Mouse (Mus musculus): Measurements from ENCODE around the gene Fpr1. TPM values are rescaled to one million over a fixed set of nuclear protein-coding genes. Genes with fewer than 3 reads are reported as not detected.

The Fpr1 gene
- polyA plus RNA-seq, 1 experiment = not detected

GRCm38 (mm10) chr17:17857446-17857845, 26.3 kb downstream of the Fpr1 start:
- Histone ChIP-seq H3K27ac (ENCODE audit: insufficient read depth, low read length) (no peak overlapping the region), H3K4me1 (ENCODE audit: control insufficient read depth, insufficient read depth, low read length) (peaks cover 2% of the 10 kb centered on the region), H3K9ac (ENCODE audit: low read depth, poor library complexity, severe bottlenecking) (no peak overlapping the region), H3K4me3 (ENCODE audit: low read depth, low read length) (no peak overlapping the region), H3K27me3 (ENCODE audit: control insufficient read depth, insufficient read depth, low read length, poor library complexity, severe bottlenecking) (no peaks in the 10 kb centered on the region), H3K36me3 (ENCODE audit: control insufficient read depth, insufficient read depth, low read length, poor library complexity, severe bottlenecking) (no peaks in the 10 kb centered on the region), H3K9me3 (replicated peaks; ENCODE audit: control insufficient read depth, insufficient read depth, low read length, poor library complexity, severe bottlenecking) (no peaks in the 10 kb centered on the region)
- TF ChIP-seq POLR2A (IDR thresholded peaks at IDR 0.05; ENCODE audit: insufficient read depth, low read length) = no peak
- TF ChIP-seq CTCF (IDR thresholded peaks at IDR 0.05; ENCODE audit: low read depth, low read length) = no peak
- no peak for TF ChIP-seq EP300 (IDR thresholded peaks at IDR 0.05; ENCODE audit: insufficient read depth, low read depth, low read length)

- Histone ChIP-seq H3K27me3 (ENCODE audit: control insufficient read depth, insufficient read depth, low read length, poor library complexity, severe bottlenecking) (no peaks in the 10 kb centered on the region), H3K27ac (ENCODE audit: insufficient read depth, low read length) (no peak overlapping the region), H3K36me3 (ENCODE audit: control insufficient read depth, insufficient read depth, low read length, poor library complexity, severe bottlenecking) (no peaks in the 10 kb centered on the region), H3K9ac (ENCODE audit: low read depth, poor library complexity, severe bottlenecking) (no peak overlapping the region), H3K4me1 (ENCODE audit: control insufficient read depth, insufficient read depth, low read length) (peaks cover 2% of the 10 kb centered on the region), H3K4me3 (ENCODE audit: low read depth, low read length) (no peak overlapping the region), H3K9me3 (replicated peaks; ENCODE audit: control insufficient read depth, insufficient read depth, low read length, poor library complexity, severe bottlenecking) (no peaks in the 10 kb centered on the region)
- no peak for TF ChIP-seq CTCF (IDR thresholded peaks at IDR 0.05; ENCODE audit: low read depth, low read length)
- TF ChIP-seq POLR2A (IDR thresholded peaks at IDR 0.05; ENCODE audit: insufficient read depth, low read length) = no peak
- no peak for TF ChIP-seq EP300 (IDR thresholded peaks at IDR 0.05; ENCODE audit: insufficient read depth, low read depth, low read length)
Measured at GRCm38 (mm10) chr17:17856612-17857011, 27.1 kb downstream of the Fpr1 start.

- TF ChIP-seq EP300 (IDR thresholded peaks at IDR 0.05; ENCODE audit: insufficient read depth, low read depth, low read length) = no peak
- no peak for TF ChIP-seq CTCF (IDR thresholded peaks at IDR 0.05; ENCODE audit: low read depth, low read length)
- TF ChIP-seq POLR2A (IDR thresholded peaks at IDR 0.05; ENCODE audit: insufficient read depth, low read length) = no peak
- Histone ChIP-seq H3K4me1 (ENCODE audit: control insufficient read depth, insufficient read depth, low read length) (peaks cover 2% of the 10 kb centered on the region), H3K4me3 (ENCODE audit: low read depth, low read length) (no peak within 1 kb of the TSS), H3K27ac (ENCODE audit: insufficient read depth, low read length) (no peak within 1 kb of the TSS), H3K9ac (ENCODE audit: low read depth, poor library complexity, severe bottlenecking) (no peak within 1 kb of the TSS), H3K27me3 (ENCODE audit: control insufficient read depth, insufficient read depth, low read length, poor library complexity, severe bottlenecking) (no peaks in the 10 kb centered on the region), H3K36me3 (ENCODE audit: control insufficient read depth, insufficient read depth, low read length, poor library complexity, severe bottlenecking) (no peaks in the 10 kb centered on the region), H3K9me3 (replicated peaks; ENCODE audit: control insufficient read depth, insufficient read depth, low read length, poor library complexity, severe bottlenecking) (no peaks in the 10 kb centered on the region)
Measured at GRCm38 (mm10) chr17:17855064-17855838, 28.5 kb downstream of the Fpr1 start, which contains the start of gene Has1. TSS of gene Has1 (minus strand) at chr17:17855205.

GRCm38 (mm10) chr17:17849906-17850712, 33.6 kb downstream of the Fpr1 start:
- Histone ChIP-seq H3K4me1 (ENCODE audit: control insufficient read depth, insufficient read depth, low read length) (peaks cover 2% of the 10 kb centered on the region), H3K27ac (ENCODE audit: insufficient read depth, low read length) (no peak overlapping the region), H3K9me3 (replicated peaks; ENCODE audit: control insufficient read depth, insufficient read depth, low read length, poor library complexity, severe bottlenecking) (no peaks in the 10 kb centered on the region), H3K4me3 (ENCODE audit: low read depth, low read length) (peak overlapping the region; percentile 69), H3K9ac (ENCODE audit: low read depth, poor library complexity, severe bottlenecking) (peak overlapping the region; percentile 17), H3K27me3 (ENCODE audit: control insufficient read depth, insufficient read depth, low read length, poor library complexity, severe bottlenecking) (peaks cover 4% of the 10 kb centered on the region), H3K36me3 (ENCODE audit: control insufficient read depth, insufficient read depth, low read length, poor library complexity, severe bottlenecking) (no peaks in the 10 kb centered on the region)
- TF ChIP-seq EP300 (IDR thresholded peaks at IDR 0.05; ENCODE audit: insufficient read depth, low read depth, low read length) (no peak), POLR2A (IDR thresholded peaks at IDR 0.05; ENCODE audit: insufficient read depth, low read length) (no peak), CTCF (IDR thresholded peaks at IDR 0.05; ENCODE audit: low read depth, low read length) (no peak)

GRCm38 (mm10) chr17:17848988-17849387, 34.8 kb downstream of the Fpr1 start:
- no peak overlapping the region for H3K9ac ChIP-seq (ENCODE audit: low read depth, poor library complexity, severe bottlenecking)
- H3K9me3 ChIP-seq (replicated peaks; ENCODE audit: control insufficient read depth, insufficient read depth, low read length, poor library complexity, severe bottlenecking) = no peaks in the 10 kb centered on the region
- no peak overlapping the region for H3K27ac ChIP-seq (ENCODE audit: insufficient read depth, low read length)
- no peak overlapping the region for H3K4me3 ChIP-seq (ENCODE audit: low read depth, low read length)
- TF ChIP-seq CTCF (IDR thresholded peaks at IDR 0.05; ENCODE audit: low read depth, low read length) (no peak), EP300 (IDR thresholded peaks at IDR 0.05; ENCODE audit: insufficient read depth, low read depth, low read length) (no peak), POLR2A (IDR thresholded peaks at IDR 0.05; ENCODE audit: insufficient read depth, low read length) (no peak)
- peaks cover 4% of the 10 kb centered on the region for H3K27me3 ChIP-seq (ENCODE audit: control insufficient read depth, insufficient read depth, low read length, poor library complexity, severe bottlenecking)
- no peaks in the 10 kb centered on the region for H3K36me3 ChIP-seq (ENCODE audit: control insufficient read depth, insufficient read depth, low read length, poor library complexity, severe bottlenecking)
- H3K4me1 ChIP-seq (ENCODE audit: control insufficient read depth, insufficient read depth, low read length) = no peaks in the 10 kb centered on the region
